Mouse (Mus musculus) C2C12 (cell line): ENCODE data around the gene Rgs6.

Experiments used
- CEBPB ChIP-seq: IDR thresholded peaks from one replicate; pipeline ENCODE4 v1.6.1; 2011; ENCODE audit warnings: low read depth, mild to moderate bottlenecking, control low read depth, moderate library complexity
- CTCF ChIP-seq: IDR thresholded peaks from one replicate; pipeline ENCODE4 v1.5.1; 2011; ENCODE audit not compliant: control insufficient read depth, insufficient read depth, insufficient read length
- MAX ChIP-seq: IDR thresholded peaks from one replicate; pipeline ENCODE4 v1.6.1; 2011; ENCODE audit warnings: mild to moderate bottlenecking, control low read depth
- MYOG ChIP-seq: IDR thresholded peaks from one replicate; pipeline ENCODE4 v1.6.1; 2011; ENCODE audit not compliant: control insufficient read depth, insufficient read length; ENCODE audit errors: extremely low read depth

GRCm38 (mm10) chr12:82547127-82547526 is 41.0 kb upstream of the Rgs6 start:
- TF ChIP-seq CTCF (no peak), CEBPB (no peak), MYOG (no peak), MAX (no peak)
